Mouse (Mus musculus): ENCODE measurements at regions not wholly inside any gene's neighbourhood (a gene's known extent, or its start where the extent isn't known, plus 50 kb on each side); places are given as distances from the start of the nearest gene placed in this dataset.

- H3K4me1 ChIP-seq (replicated peaks): no peaks in the 10 kb centered on the region
- no peak for ATAC-seq (replicated peaks; ENCODE audit: insufficient number of reproducible peaks, insufficient read depth, low FRiP score, low read depth)
- no peak overlapping the region for H3K4me3 ChIP-seq
- 80% methylated on average over 4 of the region's 4 CpGs for WGBS
- no peak overlapping the region for H3K27ac ChIP-seq
- H3K36me3 ChIP-seq: no peaks in the 10 kb centered on the region
- no peak overlapping the region for H3K4me2 ChIP-seq
- no peaks in the 10 kb centered on the region for H3K27me3 ChIP-seq
- H3K9me3 ChIP-seq (replicated peaks): no peaks in the 10 kb centered on the region
- H3K9ac ChIP-seq: no peak overlapping the region
Observed at GRCm38 (mm10) chr1:88891041-88891440, 179.2 kb upstream of the Sh3bp4 start.

DNA sequence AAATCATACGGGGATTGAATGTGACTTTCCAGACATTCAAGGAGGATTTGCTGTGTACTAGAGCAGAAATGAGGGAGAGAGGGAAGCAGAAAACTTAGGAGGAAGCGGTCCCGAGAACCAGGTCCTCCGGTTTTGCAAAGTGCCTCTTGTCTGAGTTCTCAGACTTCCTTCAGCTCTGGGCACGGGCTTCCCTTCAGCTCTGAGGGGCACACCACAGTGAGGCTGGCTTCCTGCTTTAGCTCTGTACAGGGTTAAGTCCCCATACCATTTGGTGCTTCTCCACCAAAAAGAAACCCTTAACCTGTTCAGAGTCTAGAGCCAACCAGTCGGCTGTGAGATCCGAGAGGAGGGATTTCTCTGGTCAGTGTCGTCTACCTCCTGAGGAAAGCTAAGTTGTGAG is 167.8 kb upstream of the Sh3bp4 start:
- Histone ChIP-seq H3K9ac (no peak overlapping the region), H3K4me3 (no peak overlapping the region), H3K27me3 (no peaks in the 10 kb centered on the region), H3K27ac (no peak overlapping the region), H3K4me1 (replicated peaks) (0 out of 2 replicates have a peak, but pooled peaks cover 4% of the 10 kb centered on the region), H3K36me3 (no peaks in the 10 kb centered on the region), H3K9me3 (replicated peaks) (no peaks in the 10 kb centered on the region), H3K4me2 (no peak overlapping the region)
- WGBS: 79% methylated on average over 8 of the region's 8 CpGs
- ATAC-seq (replicated peaks; ENCODE audit: insufficient number of reproducible peaks, insufficient read depth, low FRiP score, low read depth): no peak

DNA sequence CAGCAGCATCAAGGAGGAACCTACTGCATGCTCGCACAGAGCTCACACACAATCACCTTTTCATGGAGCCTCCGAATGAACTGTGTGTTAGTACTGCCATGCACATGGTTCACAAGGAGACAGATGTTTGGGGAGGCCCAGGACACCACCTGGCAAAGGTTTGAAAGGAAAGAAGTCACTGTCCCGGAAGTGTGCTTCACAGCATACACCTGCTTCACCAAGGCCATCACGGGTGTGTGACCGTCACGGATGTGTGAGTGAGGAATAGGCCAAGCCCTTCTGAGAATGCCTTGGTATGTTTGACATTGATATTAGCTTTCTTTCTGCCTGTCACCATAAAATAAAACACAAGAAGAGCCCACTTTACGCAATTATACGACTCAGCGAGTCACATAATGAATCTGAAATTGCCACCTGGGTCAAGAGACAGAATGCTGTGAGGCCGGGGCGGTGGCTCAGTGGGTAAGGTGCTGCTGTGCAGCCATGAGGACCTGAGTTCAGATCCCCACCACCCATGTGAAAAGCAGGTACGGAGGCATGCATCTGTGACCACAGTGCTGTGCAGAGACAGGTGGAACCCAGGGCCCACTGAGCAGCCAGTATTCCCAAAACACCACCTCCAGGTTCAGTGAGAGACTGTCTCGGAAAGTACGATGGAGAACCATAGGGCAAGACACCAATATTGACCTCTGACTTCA is 162.3 kb upstream of the Sh3bp4 start:
- Histone ChIP-seq H3K36me3 (no peaks in the 10 kb centered on the region), H3K4me3 (no peak overlapping the region), H3K27ac (no peak overlapping the region), H3K27me3 (no peaks in the 10 kb centered on the region), H3K4me1 (replicated peaks) (0 out of 2 replicates have a peak, but pooled peaks cover 4% of the 10 kb centered on the region), H3K9me3 (replicated peaks) (no peaks in the 10 kb centered on the region), H3K4me2 (no peak overlapping the region), H3K9ac (no peak overlapping the region)
- no peak for ATAC-seq (replicated peaks; ENCODE audit: insufficient number of reproducible peaks, insufficient read depth, low FRiP score, low read depth)
- WGBS: 88% methylated on average over 14 of the region's 14 CpGs

GRCm38 (mm10) chr1:88908683-88909082 is 161.5 kb upstream of the Sh3bp4 start:
- Histone ChIP-seq H3K9me3 (replicated peaks) (no peaks in the 10 kb centered on the region), H3K9ac (no peak overlapping the region), H3K36me3 (no peaks in the 10 kb centered on the region), H3K27me3 (no peaks in the 10 kb centered on the region), H3K27ac (no peak overlapping the region), H3K4me1 (replicated peaks) (0 out of 2 replicates have a peak, but pooled peaks cover 4% of the 10 kb centered on the region), H3K4me2 (no peak overlapping the region), H3K4me3 (no peak overlapping the region)
- 64% methylated on average over 8 of the region's 8 CpGs for WGBS
- no peak for ATAC-seq (replicated peaks; ENCODE audit: insufficient number of reproducible peaks, insufficient read depth, low FRiP score, low read depth)

DNA sequence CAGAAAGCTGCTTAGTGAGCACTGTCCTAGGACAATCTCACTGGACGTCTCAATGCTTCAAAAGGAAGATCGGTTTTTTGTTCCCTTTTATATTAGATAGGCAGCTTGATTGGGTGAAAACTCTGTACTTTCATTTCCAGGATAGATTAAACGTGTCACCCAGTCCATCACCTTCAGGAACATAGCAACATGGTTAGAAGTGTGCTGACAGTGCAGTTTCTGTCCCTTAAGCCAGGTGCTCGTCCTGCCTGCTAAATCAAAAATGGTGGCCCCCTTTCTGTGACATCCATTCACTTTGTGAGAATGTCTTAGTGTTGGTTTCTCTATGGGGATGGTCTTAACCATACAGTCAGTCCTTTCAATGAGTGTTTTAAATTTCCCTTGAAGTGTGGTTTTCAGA is 160.9 kb upstream of the Sh3bp4 start:
- Histone ChIP-seq H3K27ac (no peak overlapping the region), H3K27me3 (no peaks in the 10 kb centered on the region), H3K4me3 (no peak overlapping the region), H3K9me3 (replicated peaks) (no peaks in the 10 kb centered on the region), H3K36me3 (no peaks in the 10 kb centered on the region), H3K9ac (no peak overlapping the region), H3K4me1 (replicated peaks) (0 out of 2 replicates have a peak, but pooled peaks cover 4% of the 10 kb centered on the region), H3K4me2 (no peak overlapping the region)
- no peak for ATAC-seq (replicated peaks; ENCODE audit: insufficient number of reproducible peaks, insufficient read depth, low FRiP score, low read depth)
- 80% methylated on average over 4 of the region's 4 CpGs for WGBS

- no peak overlapping the region for H3K4me2 ChIP-seq
- ATAC-seq (replicated peaks; ENCODE audit: insufficient number of reproducible peaks, insufficient read depth, low FRiP score, low read depth): no peak
- 58% methylated on average over 6 of the region's 6 CpGs for WGBS
Observed at GRCm38 (mm10) chr1:88909864-88910573, 160.2 kb upstream of the Sh3bp4 start.

DNA sequence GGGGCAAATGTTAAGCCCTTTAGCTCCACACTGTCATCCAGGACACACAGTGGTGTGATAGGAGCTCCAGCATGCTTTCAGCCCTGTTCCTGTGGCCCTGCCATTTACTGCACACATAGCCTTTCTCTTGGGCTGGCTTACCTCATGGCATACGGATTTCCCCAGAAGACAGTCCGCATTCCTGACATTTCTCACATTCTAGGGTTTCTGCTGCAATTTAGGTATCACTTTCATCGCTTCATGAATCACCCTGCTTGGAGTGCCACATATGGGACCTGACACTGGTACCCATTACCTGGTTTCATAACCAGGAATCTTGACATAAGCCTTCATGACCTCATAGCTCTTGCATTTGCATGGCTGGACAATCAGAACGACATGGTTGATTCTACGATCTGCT is 158.5 kb upstream of the Sh3bp4 start:
- Histone ChIP-seq H3K9ac (no peak overlapping the region), H3K4me3 (no peak overlapping the region), H3K36me3 (no peaks in the 10 kb centered on the region), H3K9me3 (replicated peaks) (no peaks in the 10 kb centered on the region), H3K4me1 (replicated peaks) (0 out of 2 replicates have a peak, but pooled peaks cover 4% of the 10 kb centered on the region), H3K27me3 (no peaks in the 10 kb centered on the region), H3K27ac (no peak overlapping the region), H3K4me2 (no peak overlapping the region)
- no peak for ATAC-seq (replicated peaks; ENCODE audit: insufficient number of reproducible peaks, insufficient read depth, low FRiP score, low read depth)
- WGBS: 46% methylated on average over 5 of the region's 5 CpGs

More at GRCm38 (mm10) chr1:88909864-88910573, 160.2 kb upstream of the Sh3bp4 start:
- H3K4me3 ChIP-seq: no peak overlapping the region
- H3K27ac ChIP-seq: no peak overlapping the region
- H3K27me3 ChIP-seq: no peaks in the 10 kb centered on the region
- H3K36me3 ChIP-seq: no peaks in the 10 kb centered on the region
- 0 out of 2 replicates have a peak, but pooled peaks cover 4% of the 10 kb centered on the region for H3K4me1 ChIP-seq (replicated peaks)
- no peak overlapping the region for H3K9ac ChIP-seq
- H3K9me3 ChIP-seq (replicated peaks): no peaks in the 10 kb centered on the region

DNA sequence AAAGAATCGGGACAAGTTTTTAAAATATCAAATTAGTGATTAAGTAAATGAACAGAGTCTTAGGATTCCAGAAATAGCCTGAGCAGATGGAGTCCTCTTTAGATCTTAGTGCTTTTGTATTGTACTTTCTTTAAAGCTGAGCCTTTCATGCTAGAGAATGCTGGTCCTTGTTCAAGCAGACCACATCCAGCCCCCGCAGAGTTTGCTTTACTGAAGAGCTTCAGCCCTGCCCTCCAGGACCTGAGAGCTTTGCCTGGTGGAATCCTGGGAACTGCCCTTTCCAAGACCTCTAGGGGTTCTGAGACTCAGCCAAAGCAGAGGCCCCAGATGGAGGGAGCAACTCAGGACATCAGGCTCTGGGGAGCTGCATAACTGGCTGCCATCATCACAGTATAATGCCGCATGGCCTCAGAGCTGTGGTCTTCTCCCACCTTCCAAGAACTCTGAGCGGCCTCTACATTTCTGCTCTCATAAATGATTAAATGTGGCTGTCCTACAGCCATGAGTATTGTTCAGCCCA is 153.6 kb upstream of the Sh3bp4 start:
- Histone ChIP-seq H3K4me3 (no peak overlapping the region), H3K9ac (no peak overlapping the region), H3K4me1 (replicated peaks) (no peaks in the 10 kb centered on the region), H3K36me3 (no peaks in the 10 kb centered on the region), H3K9me3 (replicated peaks) (no peaks in the 10 kb centered on the region), H3K4me2 (no peak overlapping the region), H3K27ac (no peak overlapping the region), H3K27me3 (no peaks in the 10 kb centered on the region)
- 78% methylated on average over 4 of the region's 4 CpGs for WGBS
- ATAC-seq (replicated peaks; ENCODE audit: insufficient number of reproducible peaks, insufficient read depth, low FRiP score, low read depth): no peak

- no peak overlapping the region for H3K27ac ChIP-seq
- H3K4me1 ChIP-seq (replicated peaks): peaks cover 5% of the 10 kb centered on the region
- no peaks in the 10 kb centered on the region for H3K36me3 ChIP-seq
- WGBS: 61% methylated on average over 2 of the region's 2 CpGs
- H3K9ac ChIP-seq: no peak overlapping the region
- ATAC-seq (replicated peaks; ENCODE audit: insufficient number of reproducible peaks, insufficient read depth, low FRiP score, low read depth): no peak
- H3K4me3 ChIP-seq: no peak overlapping the region
- H3K4me2 ChIP-seq: no peak overlapping the region
- H3K9me3 ChIP-seq (replicated peaks): no peaks in the 10 kb centered on the region
- no peaks in the 10 kb centered on the region for H3K27me3 ChIP-seq
Observed at GRCm38 (mm10) chr1:88921401-88921800, 148.8 kb upstream of the Sh3bp4 start.

DNA sequence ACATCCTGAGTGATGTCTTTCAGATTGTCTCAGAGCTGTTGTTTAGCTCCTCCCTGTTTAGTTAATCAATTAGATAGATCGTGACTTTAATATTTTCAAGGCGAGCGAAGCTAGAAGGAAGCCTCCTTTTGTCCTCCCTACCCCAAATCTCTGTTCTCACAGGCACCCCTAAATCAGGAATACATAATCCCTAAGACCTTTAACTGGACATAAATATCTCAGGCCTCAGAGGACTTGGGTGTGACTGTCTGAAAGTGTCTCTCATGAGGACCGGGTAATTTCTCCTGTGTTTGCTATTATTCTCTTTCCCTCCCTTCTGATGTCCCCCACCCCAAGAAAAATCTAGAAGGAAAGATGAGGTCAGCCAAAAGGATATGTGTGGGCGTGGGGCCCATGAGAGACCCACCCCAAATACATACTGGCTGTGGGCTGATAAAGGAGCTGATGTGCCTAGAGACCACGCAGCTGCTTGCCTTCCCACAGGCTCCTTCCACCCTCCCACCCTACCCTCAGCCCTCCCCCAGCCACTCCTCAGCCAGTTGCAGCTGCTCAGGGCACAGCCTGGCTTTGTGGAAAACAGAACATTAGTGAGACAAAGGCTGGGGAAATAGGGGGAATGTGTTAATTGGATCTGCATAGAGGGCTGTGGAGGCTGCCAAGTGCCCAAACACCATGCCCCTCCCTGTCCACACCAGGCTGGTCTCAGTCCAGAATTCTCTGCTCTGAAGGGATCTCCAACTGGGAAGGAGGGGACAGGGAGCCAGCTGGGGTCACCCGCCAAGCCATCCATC is 146.2 kb upstream of the Sh3bp4 start:
- no peak overlapping the region for H3K4me3 ChIP-seq
- no peak overlapping the region for H3K27ac ChIP-seq
- no peak overlapping the region for H3K9ac ChIP-seq
- H3K36me3 ChIP-seq: no peaks in the 10 kb centered on the region
- ATAC-seq (replicated peaks; ENCODE audit: insufficient number of reproducible peaks, insufficient read depth, low FRiP score, low read depth): peak; percentile 66; the same call in 1 of the 2 replicates
- 57% methylated on average over 7 of the region's 7 CpGs for WGBS
- H3K9me3 ChIP-seq (replicated peaks): no peaks in the 10 kb centered on the region
- no peak overlapping the region for H3K4me2 ChIP-seq
- peaks cover 5% of the 10 kb centered on the region for H3K4me1 ChIP-seq (replicated peaks)
- no peaks in the 10 kb centered on the region for H3K27me3 ChIP-seq

DNA sequence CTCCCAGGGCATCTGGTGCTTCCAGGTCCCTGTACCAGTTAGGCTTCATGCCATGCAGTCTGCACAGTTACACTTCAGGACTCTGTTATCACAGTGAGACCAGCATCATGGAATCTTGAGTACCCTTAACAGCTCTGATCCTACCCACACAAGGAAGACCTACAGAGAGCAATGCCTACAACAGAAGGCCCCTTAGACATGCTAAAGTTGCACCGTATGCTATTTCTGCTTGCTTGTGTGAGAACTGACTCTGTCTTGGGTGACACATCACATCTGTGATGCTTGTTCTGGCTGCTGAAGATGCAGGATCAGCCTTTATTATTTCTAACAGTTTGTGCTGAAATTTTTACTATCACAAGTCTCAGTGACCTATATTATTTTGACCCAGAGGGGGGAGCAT is 135.0 kb upstream of the Sh3bp4 start:
- WGBS: 75% methylated on average over 1 of the region's 1 CpGs
- Histone ChIP-seq H3K4me2 (no peak overlapping the region), H3K4me1 (replicated peaks) (no peaks in the 10 kb centered on the region), H3K27ac (no peak overlapping the region), H3K4me3 (no peak overlapping the region), H3K9ac (no peak overlapping the region), H3K9me3 (replicated peaks) (no peaks in the 10 kb centered on the region), H3K27me3 (no peaks in the 10 kb centered on the region), H3K36me3 (no peaks in the 10 kb centered on the region)
- no peak for ATAC-seq (replicated peaks; ENCODE audit: insufficient number of reproducible peaks, insufficient read depth, low FRiP score, low read depth)
